ENCODE assay signal across 20 mouse cellular contexts in genomic region chr14:103911707-103912106, GRCm38 (mm10).
"Had no signal": no experiment of that assay in that cellular context is flagged by ENCODE, and none has a peak within 500 bp of the region (broad histone marks: within the 10 kb centered on the region; RNA-seq: fewer than 3 reads in every experiment).

No protein-coding gene starts in this region.

- DNase-seq: kidney, adult 18-20 months; kidney, adult 9 months; kidney, postnatal 14 days; kidney, postnatal 4 days; left cerebral cortex, postnatal 4 days; liver, postnatal 0 days; lung, postnatal 14 days; lung, postnatal 4 days; retina, postnatal 1 day; right cerebral cortex, postnatal 25 days; spleen, adult 18-20 months; thymus, adult 2 months; thymus, postnatal 14 days; thymus, postnatal 4 days had no signal

- H3K9ac ChIP-seq: limb, embryonic 12.5 days; limb, embryonic 15.5 days; liver, embryonic 14.5 days; liver, postnatal 0 days; stomach, embryonic 15.5 days had no signal

- ATAC-seq: intestine, embryonic 16.5 days; liver, postnatal 0 days had no signal

- H3K27ac ChIP-seq: limb, embryonic 12.5 days; limb, embryonic 15.5 days; liver, embryonic 14.5 days; stomach, embryonic 15.5 days had no signal

- H3K4me2 ChIP-seq: limb, embryonic 12.5 days; limb, embryonic 15.5 days; liver, embryonic 11.5 days; stomach, embryonic 15.5 days had no signal

- H3K27me3 ChIP-seq: limb, embryonic 12.5 days; limb, embryonic 15.5 days; stomach, embryonic 15.5 days had no signal

- H3K36me3 ChIP-seq: limb, embryonic 12.5 days; limb, embryonic 15.5 days; stomach, embryonic 15.5 days had no signal

- H3K4me1 ChIP-seq: limb, embryonic 12.5 days; limb, embryonic 15.5 days; stomach, embryonic 15.5 days had no signal

- H3K4me3 ChIP-seq: limb, embryonic 12.5 days; limb, embryonic 15.5 days; stomach, embryonic 15.5 days had no signal

- H3K9me3 ChIP-seq: limb, embryonic 12.5 days; limb, embryonic 15.5 days; stomach, embryonic 15.5 days had no signal
